Mouse (Mus musculus) duodenum, adult 2 months (tissue): ENCODE data around the gene Klhl2. TPM values are rescaled to one million over a fixed set of nuclear protein-coding genes. Genes with fewer than 3 reads are reported as not detected.

Experiments used
- polyA plus RNA-seq: library from polyadenylated mRNA; depleted of rRNA; stranded (reverse); fragments of >200 nt; gene quantifications from 2 replicates; pipeline ENCODE4 v1.2.3, GENCODE M21; 2012; ENCODE audit warnings: low replicate concordance; rRNA removed

The Klhl2 gene
- 4.0 and 4.3 TPM in 2 replicates for polyA plus RNA-seq

DNA sequence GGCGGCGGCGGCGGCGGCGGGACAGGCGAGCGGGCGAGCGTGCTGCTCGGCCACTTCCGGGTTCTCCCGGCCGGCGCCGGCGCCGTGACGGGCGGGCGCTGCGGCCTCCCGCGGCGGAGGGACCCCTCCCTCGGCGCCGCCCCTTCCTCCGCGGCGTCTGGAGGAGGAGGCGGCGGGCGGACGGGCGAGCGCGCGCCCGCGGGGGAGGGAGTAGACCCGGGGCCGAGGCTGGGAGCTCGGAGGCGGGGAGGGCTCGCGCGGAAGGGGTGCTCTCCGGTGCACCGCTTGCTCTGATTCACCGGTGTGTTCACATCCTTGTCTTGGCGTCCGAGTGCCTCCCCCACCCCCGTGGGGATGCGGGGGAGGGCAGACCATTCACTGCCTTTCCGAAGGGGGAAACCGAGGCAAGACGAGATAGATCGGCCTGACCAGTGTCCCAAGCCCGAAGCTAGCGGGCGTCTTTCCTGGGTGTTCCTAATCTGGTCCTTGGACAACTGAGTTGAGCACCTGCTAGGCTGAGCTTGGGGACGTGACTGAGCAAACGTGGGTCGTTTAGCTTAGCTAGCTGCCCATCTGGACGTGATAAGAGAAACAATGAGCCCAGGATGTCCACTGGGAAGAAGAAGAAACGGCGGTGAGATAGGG, at the start of gene Klhl2:
Klhl2 (minus strand) TSS at position 121 of the 645 bp plus-strand sequence.

DNA sequence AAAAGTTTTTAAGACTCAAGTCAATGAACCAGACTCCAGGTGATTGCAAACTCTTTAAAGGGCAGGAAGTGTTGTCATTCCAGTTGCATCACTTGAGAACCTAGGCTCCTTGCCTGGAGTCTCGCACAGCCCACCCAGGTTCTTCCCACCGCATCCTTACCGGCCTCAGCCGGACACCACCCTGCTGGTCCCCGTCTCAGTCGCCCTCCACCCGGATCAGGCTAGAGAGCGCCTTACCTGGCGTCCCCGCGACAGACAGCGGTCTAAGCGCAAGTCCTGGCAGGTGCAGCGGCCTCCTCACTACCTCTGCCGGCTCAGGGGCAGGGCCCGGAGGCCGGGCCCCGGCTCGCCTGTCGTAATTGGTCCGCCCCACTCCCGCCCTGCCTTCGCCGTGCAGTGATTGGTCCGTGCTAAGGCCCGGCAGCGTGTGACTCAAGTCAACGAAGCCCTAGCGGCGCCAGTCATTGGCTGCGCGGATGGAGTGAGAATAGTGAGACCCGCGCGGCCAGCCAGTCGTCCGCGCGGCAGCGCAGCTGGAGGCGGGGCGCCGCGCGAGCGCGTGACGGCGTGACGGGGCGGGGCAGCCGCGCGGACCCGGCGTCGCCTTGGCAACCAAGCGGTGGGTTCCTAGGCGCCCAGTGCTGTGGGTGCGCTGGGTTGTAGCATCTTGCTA, 116.4 kb downstream of the Klhl2 start, which contains the start of gene Msmo1:
Msmo1 (minus strand) TSS at position 522 of the 673 bp plus-strand sequence.

DNA sequence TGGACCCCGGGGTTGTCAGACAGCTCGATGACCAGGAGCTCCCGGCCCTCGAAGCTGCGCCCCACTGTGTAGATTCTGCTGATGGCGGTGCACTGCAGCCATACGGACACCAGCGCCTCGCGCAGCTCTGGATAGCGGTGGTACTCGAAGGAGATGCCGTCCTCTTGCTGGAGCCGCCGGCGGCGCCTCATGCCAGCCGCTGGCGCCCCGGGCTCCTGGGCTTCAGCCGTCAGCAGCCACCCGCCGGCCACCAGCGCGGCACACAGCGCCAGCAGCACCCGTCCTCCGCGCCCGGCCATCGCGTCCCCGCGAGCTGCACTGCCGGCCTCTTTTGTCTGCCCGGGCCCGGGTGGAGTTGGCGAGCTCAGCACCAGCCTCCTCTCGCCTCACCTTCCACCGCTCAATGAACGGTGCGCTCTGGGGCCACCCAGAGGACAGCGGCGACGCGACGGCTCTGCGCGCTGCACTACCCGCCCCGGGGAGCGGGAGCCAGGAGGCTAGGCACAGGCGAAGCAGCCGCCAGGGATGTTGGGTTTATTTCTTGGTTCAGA, 157.1 kb downstream of the Klhl2 start, which contains the start of gene Cpe:
Cpe (minus strand) TSS at position 404 of the 551 bp plus-strand sequence.

Other genes with a start within 250 kb of the Klhl2 start
- gene Cpe, start 157.0 kb downstream of the Klhl2 start, polyA plus RNA-seq: 36.1 and 47.8 TPM in 2 replicates
- gene Msmo1, start 116.2 kb downstream of the Klhl2 start, polyA plus RNA-seq: 4.2 and 4.9 TPM in 2 replicates
- gene Tmem192, start 97.2 kb upstream of the Klhl2 start, polyA plus RNA-seq: 38.6 and 76.0 TPM in 2 replicates
- not detected in 2 replicates for gene Trim75, start 137.8 kb upstream of the Klhl2 start, polyA plus RNA-seq
- gene Trim61, start 168.5 kb upstream of the Klhl2 start, polyA plus RNA-seq: not detected in 2 replicates
- gene Trim60, start 168.6 kb upstream of the Klhl2 start, polyA plus RNA-seq: not detected in 2 replicates
- not detected in 2 replicates for gene Apela, start 187.3 kb upstream of the Klhl2 start, polyA plus RNA-seq
- not detected in 2 replicates for gene Gm10663, start 225.0 kb upstream of the Klhl2 start, polyA plus RNA-seq